Mouse (Mus musculus): ENCODE measurements at regions not wholly inside any gene's neighbourhood (a gene's known extent, or its start where the extent isn't known, plus 50 kb on each side); places are given as distances from the start of the nearest gene placed in this dataset.

DNA sequence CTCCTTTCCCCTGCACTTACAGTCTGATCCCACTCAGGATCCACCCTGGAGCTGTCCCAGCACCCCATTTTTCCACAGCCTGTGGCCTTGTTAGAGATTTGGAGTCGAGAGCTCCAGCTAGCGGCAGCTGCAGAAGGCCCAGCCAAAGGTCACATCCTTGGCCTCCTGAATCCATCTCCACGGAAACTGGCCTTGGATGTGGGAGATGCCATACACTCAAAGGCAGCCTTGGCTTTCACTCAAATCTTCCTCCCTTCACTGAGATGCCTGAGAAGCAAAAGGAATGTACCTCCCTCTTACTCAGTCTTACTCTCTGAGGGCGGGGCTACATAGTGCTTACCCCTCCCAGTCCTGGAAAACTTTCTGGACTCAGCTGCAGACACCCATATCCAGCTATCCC is 56.2 kb upstream of the Ky start:
- no peak overlapping the region for H3K4me2 ChIP-seq
- no peak for ATAC-seq (ENCODE audit: low FRiP score, low read depth)
- H3K4me3 ChIP-seq: no peak overlapping the region
- no peaks in the 10 kb centered on the region for H3K9me3 ChIP-seq
- no peaks in the 10 kb centered on the region for H3K27me3 ChIP-seq
- H3K4me1 ChIP-seq (replicated peaks): no peaks in the 10 kb centered on the region
- no peaks in the 10 kb centered on the region for H3K36me3 ChIP-seq
- no peak overlapping the region for H3K9ac ChIP-seq
- WGBS: 45% methylated on average over 4 of the region's 4 CpGs
- H3K27ac ChIP-seq (replicated peaks): no peak overlapping the region

DNA sequence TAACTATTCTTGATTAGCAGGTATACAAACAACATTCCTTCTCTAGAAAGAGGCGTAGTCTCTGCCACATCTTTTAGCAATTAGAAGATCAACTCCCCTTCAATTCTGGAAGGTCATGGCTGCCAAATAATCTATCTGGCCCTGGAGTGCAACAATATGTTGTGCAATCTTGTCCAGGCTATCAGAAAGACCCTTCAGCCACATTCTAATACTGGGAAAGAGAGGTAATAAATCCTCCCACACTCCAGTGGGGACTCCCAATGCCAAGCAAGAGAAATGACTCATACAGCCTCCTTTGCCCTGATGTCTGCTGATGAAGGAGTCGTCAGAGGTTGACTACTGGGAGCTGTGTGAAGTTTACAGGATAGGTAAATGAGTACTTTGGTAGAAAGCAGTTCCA is 59.5 kb upstream of the Ky start:
- no peaks in the 10 kb centered on the region for H3K4me1 ChIP-seq (replicated peaks)
- WGBS: 85% methylated on average over 2 of the region's 2 CpGs
- no peak overlapping the region for H3K9ac ChIP-seq
- no peak overlapping the region for H3K4me2 ChIP-seq
- no peak overlapping the region for H3K4me3 ChIP-seq
- no peak overlapping the region for H3K27ac ChIP-seq (replicated peaks)
- ATAC-seq (ENCODE audit: low FRiP score, low read depth): no peak
- no peaks in the 10 kb centered on the region for H3K9me3 ChIP-seq
- no peaks in the 10 kb centered on the region for H3K27me3 ChIP-seq
- no peaks in the 10 kb centered on the region for H3K36me3 ChIP-seq

DNA sequence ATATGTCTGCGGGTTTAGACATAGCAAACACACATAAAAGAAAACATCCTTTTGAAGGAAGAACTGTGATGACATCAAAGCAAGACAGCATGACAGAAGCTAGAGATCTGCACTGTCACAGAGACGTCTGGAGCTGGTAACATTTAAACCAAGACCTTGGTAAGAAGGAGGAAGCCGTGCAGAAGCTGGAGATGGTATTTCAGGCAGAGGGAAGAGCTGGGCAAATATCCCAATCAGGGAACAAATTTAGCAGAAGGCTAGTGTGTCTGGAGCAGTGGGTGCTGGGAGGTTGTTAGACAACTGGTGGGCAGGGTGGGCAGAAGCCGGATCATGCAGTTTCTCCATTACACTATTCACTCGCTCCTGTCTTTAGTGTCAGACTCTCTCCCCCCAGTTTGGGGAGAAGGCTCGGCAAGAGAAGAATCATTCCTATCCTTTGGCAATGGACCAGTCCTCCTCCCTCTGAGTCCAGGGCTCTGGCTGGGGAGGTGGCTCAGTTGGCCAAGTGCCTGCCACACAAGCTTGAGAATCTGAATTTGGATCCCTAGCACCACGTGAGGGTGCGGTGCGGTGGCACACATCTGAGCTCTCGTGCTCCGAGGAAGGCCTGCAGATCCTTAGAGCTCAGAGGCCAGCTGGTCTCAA is 63.2 kb upstream of the Ky start:
- H3K9me3 ChIP-seq: no peaks in the 10 kb centered on the region
- WGBS: 75% methylated on average over 11 of the region's 11 CpGs
- H3K36me3 ChIP-seq: no peaks in the 10 kb centered on the region
- no peak for ATAC-seq (ENCODE audit: low FRiP score, low read depth)
- no peak overlapping the region for H3K4me2 ChIP-seq
- no peak overlapping the region for H3K4me3 ChIP-seq
- 0 out of 2 replicates have a peak, but pooled peaks cover 2% of the 10 kb centered on the region for H3K27me3 ChIP-seq
- H3K27ac ChIP-seq (replicated peaks): no peak overlapping the region
- H3K9ac ChIP-seq: no peak overlapping the region
- no peaks in the 10 kb centered on the region for H3K4me1 ChIP-seq (replicated peaks)

DNA sequence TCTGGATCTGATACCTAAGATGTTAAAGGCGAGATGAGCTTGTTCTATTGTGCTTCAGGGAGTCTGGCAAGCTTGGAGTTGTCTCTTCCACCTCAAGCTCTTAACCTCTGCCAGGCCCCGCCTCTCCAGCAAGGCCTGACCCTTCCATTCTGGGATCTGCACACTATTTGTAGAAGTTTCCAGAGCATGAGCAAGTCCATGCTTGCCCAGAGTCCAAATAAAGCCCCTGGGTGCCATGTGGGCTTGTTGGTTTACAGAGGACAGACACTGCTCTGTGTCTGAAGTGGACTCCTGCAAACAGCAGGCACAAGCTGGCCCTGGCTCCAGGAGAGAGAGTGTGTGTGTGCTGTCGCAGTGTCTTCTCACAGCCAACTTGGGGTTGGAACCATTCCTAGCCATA is 67.9 kb upstream of the Ky start:
- Histone ChIP-seq H3K4me1 (replicated peaks) (no peaks in the 10 kb centered on the region), H3K27ac (replicated peaks) (no peak overlapping the region), H3K27me3 (0 out of 2 replicates have a peak, but pooled peaks cover 2% of the 10 kb centered on the region), H3K9ac (no peak overlapping the region), H3K9me3 (no peaks in the 10 kb centered on the region), H3K4me2 (no peak overlapping the region), H3K36me3 (no peaks in the 10 kb centered on the region), H3K4me3 (no peak overlapping the region)
- 91% methylated on average over 3 of the region's 3 CpGs for WGBS
- no peak for ATAC-seq (ENCODE audit: low FRiP score, low read depth)

DNA sequence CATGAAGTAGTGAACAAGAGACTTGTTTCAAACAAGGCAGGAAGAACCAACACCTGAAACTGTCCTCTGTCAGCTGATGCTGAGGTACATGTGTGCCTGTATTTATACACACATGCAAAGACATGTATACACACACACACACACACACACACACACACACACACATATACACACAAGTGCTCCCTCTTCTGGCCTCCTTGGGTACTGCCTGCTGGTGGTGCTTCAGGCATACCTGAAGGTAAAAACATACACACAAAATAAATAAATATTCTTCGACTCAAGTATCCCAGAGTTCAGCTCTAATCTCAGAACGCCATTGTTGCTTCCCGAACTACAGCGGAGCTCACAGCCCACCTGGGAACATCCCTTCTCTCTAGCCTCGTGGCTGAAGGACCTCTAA is 69.2 kb upstream of the Ky start:
- H3K9ac ChIP-seq: no peak overlapping the region
- no peak overlapping the region for H3K4me3 ChIP-seq
- H3K36me3 ChIP-seq: no peaks in the 10 kb centered on the region
- H3K27me3 ChIP-seq: 0 out of 2 replicates have a peak, but pooled peaks cover 2% of the 10 kb centered on the region
- no peak for ATAC-seq (ENCODE audit: low FRiP score, low read depth)
- H3K9me3 ChIP-seq: no peaks in the 10 kb centered on the region
- H3K27ac ChIP-seq (replicated peaks): no peak overlapping the region
- H3K4me2 ChIP-seq: no peak overlapping the region
- 81% methylated on average over 5 of the region's 5 CpGs for WGBS
- no peaks in the 10 kb centered on the region for H3K4me1 ChIP-seq (replicated peaks)

DNA sequence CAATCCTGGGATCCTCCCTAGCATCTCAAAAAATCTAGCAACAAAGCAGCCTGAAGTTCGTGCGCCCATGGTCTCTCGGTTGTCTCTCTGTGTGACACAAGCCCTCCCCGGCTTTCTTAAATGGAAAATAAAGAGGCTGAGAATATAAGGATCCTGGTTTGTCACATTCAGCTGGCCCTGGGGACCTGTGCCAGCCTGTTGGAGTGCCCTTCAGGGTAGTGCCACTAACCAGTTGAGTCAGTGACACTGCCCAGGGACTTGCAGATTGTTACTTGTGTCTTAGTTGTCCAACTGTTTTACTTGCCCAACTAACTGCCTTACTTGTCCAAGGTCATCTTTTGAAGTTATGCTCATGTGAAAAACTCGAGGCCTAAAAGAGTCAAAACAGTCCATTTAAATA is 73.5 kb upstream of the Ephb1 start:
- H3K4me1 ChIP-seq (replicated peaks): peaks cover 19% of the 10 kb centered on the region
- H3K9ac ChIP-seq: no peak overlapping the region
- H3K27me3 ChIP-seq: no peaks in the 10 kb centered on the region
- 92% methylated on average over 5 of the region's 5 CpGs for WGBS
- H3K4me2 ChIP-seq: no peak overlapping the region
- H3K9me3 ChIP-seq: no peaks in the 10 kb centered on the region
- H3K27ac ChIP-seq (replicated peaks): no peak overlapping the region
- no peak overlapping the region for H3K4me3 ChIP-seq
- H3K36me3 ChIP-seq: no peaks in the 10 kb centered on the region
- no peak for ATAC-seq (ENCODE audit: low FRiP score, low read depth)

DNA sequence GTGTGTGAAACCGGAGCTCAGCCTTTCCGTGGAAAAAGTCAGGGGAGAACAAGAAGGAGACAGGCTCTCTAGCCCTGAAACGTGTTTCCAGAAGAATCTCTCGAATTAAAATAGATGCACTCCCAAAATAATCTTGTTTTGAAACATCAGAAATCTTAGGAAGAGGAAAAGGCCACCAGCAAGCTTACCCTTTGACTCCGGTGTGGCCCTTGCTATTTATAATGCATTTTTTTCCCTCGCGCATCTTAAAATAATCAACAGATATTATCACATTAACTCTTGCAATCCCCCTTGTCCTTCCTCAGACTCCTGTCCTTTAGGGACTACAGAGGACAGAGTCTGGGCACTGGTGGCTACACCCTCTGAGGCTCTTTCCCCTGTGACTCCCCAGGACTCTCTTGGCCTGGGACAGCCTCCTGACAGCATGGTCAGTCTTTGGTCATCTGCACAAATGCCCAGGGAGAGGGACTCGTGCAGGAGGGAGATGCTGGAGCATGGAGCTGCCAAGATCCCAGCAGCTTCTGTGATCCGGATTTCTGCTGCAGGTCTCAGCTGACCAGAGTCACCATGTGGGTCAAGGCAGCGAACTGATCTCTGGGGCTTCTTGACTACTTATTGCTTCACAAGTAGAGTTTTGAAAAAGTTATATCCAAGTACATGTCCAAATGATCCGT is 70.3 kb upstream of the Ephb1 start:
- no peak overlapping the region for H3K9ac ChIP-seq
- no peak overlapping the region for H3K4me3 ChIP-seq
- H3K4me2 ChIP-seq: peak overlapping the region; percentile 27; the same call in 1 of the 2 replicates
- peaks cover 26% of the 10 kb centered on the region for H3K4me1 ChIP-seq (replicated peaks)
- H3K27me3 ChIP-seq: no peaks in the 10 kb centered on the region
- 53% methylated on average over 11 of the region's 11 CpGs for WGBS
- H3K9me3 ChIP-seq: no peaks in the 10 kb centered on the region
- H3K27ac ChIP-seq (replicated peaks): peak overlapping the region; percentile 62; the same call in 1 of the 2 replicates
- ATAC-seq (ENCODE audit: low FRiP score, low read depth): no peak
- H3K36me3 ChIP-seq: no peaks in the 10 kb centered on the region

DNA sequence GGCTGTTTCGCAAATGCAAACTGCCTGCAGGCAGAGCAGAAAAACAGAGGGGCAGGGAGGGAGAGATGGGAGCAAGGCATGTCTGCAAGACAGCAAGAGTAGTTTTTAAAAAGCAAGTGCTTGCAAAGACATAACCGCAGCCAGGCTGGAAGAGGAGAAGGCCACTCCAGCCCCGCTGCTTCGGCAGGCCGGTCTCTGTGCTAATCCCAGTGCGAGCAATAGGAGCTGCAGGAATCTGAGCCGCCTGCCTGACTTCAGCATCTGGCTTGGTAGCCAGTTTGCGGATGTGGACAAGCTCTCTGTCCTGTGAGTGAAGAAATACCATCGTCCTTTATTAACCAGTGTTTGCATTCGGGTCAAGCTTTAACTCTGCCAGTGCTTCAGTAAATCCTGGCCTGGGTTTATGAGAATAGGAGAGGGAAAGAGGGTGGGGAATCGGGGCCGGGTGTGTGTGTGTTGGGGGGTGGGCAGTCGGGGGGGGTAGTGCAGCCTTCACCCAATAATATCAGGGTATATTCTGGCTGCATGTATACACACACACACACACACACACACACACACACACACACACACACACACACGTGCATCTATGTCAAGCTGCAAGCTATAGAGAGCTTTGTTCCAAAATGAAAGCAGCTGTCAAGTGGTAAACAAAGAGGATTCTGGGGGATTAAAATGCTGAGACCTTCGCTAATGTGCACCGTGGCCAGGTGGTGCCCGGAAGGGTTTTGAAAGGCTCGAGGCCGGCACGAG is 69.6 kb upstream of the Ephb1 start:
- Histone ChIP-seq H3K9ac (no peak overlapping the region), H3K4me3 (no peak overlapping the region), H3K4me2 (peak overlapping the region; percentile 27), H3K4me1 (replicated peaks) (peaks cover 31% of the 10 kb centered on the region), H3K9me3 (no peaks in the 10 kb centered on the region), H3K27ac (replicated peaks) (peak overlapping the region; percentile 62), H3K36me3 (no peaks in the 10 kb centered on the region), H3K27me3 (no peaks in the 10 kb centered on the region)
- peak; percentile 48; the same call in 1 of the 2 replicates for ATAC-seq (ENCODE audit: low FRiP score, low read depth)
- 5% methylated on average over 20 of the region's 20 CpGs for WGBS

DNA sequence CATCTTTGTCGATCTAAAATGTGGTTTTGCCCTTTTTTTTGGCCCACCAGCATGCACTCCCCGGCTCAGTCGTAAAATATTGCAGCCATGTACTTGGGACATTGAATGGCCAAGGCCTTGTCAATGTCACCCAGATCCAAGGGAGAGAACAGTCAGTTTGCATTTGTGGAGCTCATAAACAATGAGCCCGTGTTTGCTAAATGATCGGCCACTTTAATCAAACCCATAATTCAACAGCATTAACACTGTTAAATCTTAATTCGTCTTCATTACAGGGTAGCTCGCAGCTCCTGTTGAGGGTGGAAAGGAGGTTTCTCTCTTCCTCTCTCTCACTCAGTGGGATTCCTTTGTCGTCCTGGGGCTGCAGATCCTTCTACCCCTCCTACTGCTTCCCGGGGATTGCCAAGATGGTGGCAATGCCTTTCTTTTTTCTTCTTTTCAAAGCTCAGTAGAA is 69.0 kb upstream of the Ephb1 start:
- Histone ChIP-seq H3K27me3 (no peaks in the 10 kb centered on the region), H3K4me3 (no peak overlapping the region), H3K4me1 (replicated peaks) (peaks cover 31% of the 10 kb centered on the region), H3K9me3 (no peaks in the 10 kb centered on the region), H3K4me2 (peak overlapping the region; percentile 27), H3K36me3 (no peaks in the 10 kb centered on the region), H3K9ac (no peak overlapping the region), H3K27ac (replicated peaks) (peak overlapping the region; percentile 62)
- no peak for ATAC-seq (ENCODE audit: low FRiP score, low read depth)
- 7% methylated on average over 9 of the region's 9 CpGs for WGBS

DNA sequence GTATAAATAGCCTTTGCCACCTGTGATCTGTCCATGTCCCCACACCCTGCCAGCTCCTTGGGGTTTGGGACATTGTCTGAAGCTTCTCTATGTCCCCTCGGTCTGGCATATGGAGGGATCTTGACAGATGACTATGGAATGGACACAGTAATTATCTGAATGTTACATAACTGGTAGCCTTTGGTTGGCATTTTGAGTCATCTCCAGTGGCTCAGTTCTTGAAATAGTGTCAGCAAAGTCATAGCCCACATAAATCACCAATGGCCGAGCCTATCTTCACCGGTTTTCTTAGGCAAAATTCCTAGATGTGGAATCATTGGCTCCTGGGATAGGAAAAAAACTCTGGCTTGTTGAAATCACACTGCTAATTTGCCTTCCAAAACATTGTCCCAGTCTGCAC is 67.3 kb upstream of the Ephb1 start:
- no peak overlapping the region for H3K27ac ChIP-seq (replicated peaks)
- no peak overlapping the region for H3K9ac ChIP-seq
- ATAC-seq (ENCODE audit: low FRiP score, low read depth): no peak
- H3K9me3 ChIP-seq: peaks cover under 1% of the 10 kb centered on the region; the same call in 1 of the 2 replicates
- H3K4me2 ChIP-seq: no peak overlapping the region
- no peak overlapping the region for H3K4me3 ChIP-seq
- H3K27me3 ChIP-seq: no peaks in the 10 kb centered on the region
- H3K4me1 ChIP-seq (replicated peaks): peaks cover 31% of the 10 kb centered on the region
- no peaks in the 10 kb centered on the region for H3K36me3 ChIP-seq
- 86% methylated on average over 3 of the region's 3 CpGs for WGBS

DNA sequence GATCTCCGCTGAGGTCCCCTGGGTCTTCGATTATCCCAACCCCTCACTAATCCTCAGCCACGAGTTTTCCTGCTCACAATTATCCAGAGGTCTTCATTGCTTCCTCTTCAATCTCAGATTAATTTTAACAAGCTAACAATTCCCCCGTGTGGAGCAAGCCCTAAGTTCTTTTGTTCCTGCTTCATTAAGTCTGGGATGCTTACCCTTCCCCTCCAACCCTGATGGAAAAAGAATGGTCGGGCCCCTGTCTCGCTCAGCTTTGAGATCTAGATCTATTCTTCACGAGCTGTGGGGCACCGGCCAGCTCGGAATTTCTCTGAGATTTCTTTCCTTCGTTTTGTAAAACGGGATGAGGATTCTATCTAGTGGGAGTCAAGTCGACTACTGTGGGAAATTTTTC is 65.7 kb upstream of the Ephb1 start:
- Histone ChIP-seq H3K4me3 (no peak overlapping the region), H3K36me3 (no peaks in the 10 kb centered on the region), H3K27me3 (no peaks in the 10 kb centered on the region), H3K4me1 (replicated peaks) (peaks cover 31% of the 10 kb centered on the region), H3K9me3 (peaks cover 5% of the 10 kb centered on the region; the same call in 1 of the 2 replicates), H3K9ac (no peak overlapping the region), H3K27ac (replicated peaks) (no peak overlapping the region), H3K4me2 (peak overlapping the region; percentile 13; the same call in 1 of the 2 replicates)
- ATAC-seq (ENCODE audit: low FRiP score, low read depth): no peak
- 10% methylated on average over 12 of the region's 12 CpGs for WGBS

DNA sequence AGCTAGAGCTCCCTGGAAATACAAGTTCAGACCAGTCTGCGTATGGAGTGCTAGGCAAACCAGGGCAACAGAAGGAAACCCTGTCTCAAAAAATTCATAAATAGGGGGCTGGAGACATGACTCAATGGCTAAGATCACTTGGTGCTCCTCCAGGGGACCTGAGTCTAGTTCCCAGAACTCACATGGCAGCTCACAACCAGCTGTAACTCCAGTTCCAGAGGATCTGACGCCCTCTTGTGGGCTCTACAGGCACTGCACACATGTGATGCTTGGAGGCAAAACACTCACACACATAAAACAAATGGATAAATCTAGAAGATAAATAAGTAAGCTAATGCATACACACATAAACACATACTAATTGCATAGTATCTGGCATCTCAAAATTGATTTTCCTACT is 59.1 kb upstream of the Ephb1 start:
- Histone ChIP-seq H3K4me3 (no peak overlapping the region), H3K27me3 (no peaks in the 10 kb centered on the region), H3K9me3 (peaks cover 5% of the 10 kb centered on the region; the same call in 1 of the 2 replicates), H3K4me1 (replicated peaks) (no peaks in the 10 kb centered on the region), H3K4me2 (no peak overlapping the region), H3K36me3 (no peaks in the 10 kb centered on the region), H3K27ac (replicated peaks) (no peak overlapping the region), H3K9ac (no peak overlapping the region)
- 60% methylated on average over 2 of the region's 2 CpGs for WGBS
- no peak for ATAC-seq (ENCODE audit: low FRiP score, low read depth)

Data from hindbrain, embryonic 15.5 days (tissue).